Mouse (Mus musculus): ENCODE measurements at regions not wholly inside any gene's neighbourhood (a gene's known extent, or its start where the extent isn't known, plus 50 kb on each side); places are given as distances from the start of the nearest gene placed in this dataset.

GRCm38 (mm10) chr2:139267119-139267518 lies 226.6 kb upstream of the Sptlc3 start:
- TF ChIP-seq EP300 (IDR thresholded peaks at IDR 0.05; ENCODE audit: low read depth in 1 of 2, low read length in 2 of 2): no peak
- no peak for TF ChIP-seq POLR2AphosphoS5 (IDR thresholded peaks at IDR 0.05; ENCODE audit: borderline replicate concordance, low read depth, low read length)
- no peak for TF ChIP-seq CTCF (IDR thresholded peaks at IDR 0.05 in 2 of 3, conservative IDR thresholded peaks at IDR 0.05 in 1 of 3; ENCODE audit: control insufficient read depth in 1 of 3, insufficient read depth in 1 of 3, low read depth in 2 of 3, low read length in 3 of 3, poor library complexity in 1 of 3, severe bottlenecking in 1 of 3)
- no peak for TF ChIP-seq ZNF384 (IDR thresholded peaks at IDR 0.05; ENCODE audit: low read depth, low read length)
- no peak for TF ChIP-seq TAL1 (IDR thresholded peaks at IDR 0.05; ENCODE audit: low read length)
- TF ChIP-seq ETS1 (IDR thresholded peaks at IDR 0.05; ENCODE audit: low read depth, low read length): no peak
